Mouse (Mus musculus): ENCODE data around the gene Gm49358.
A peak's percentile ranks its signal among the peaks of the same experiment; 100 is the strongest.

The Gm49358 gene

GRCm38 (mm10) chr10:86778398-86779116, 14.8 kb downstream of the Gm49358 start, which contains the start of gene Nt5dc3:
TSS of gene Nt5dc3 (plus strand) at chr10:86779005.
- DNase-seq (ENCODE audit: low spot score), result peak; percentile 93

GRCm38 (mm10) chr10:86779117-86779755, 15.5 kb downstream of the Gm49358 start:
- DNase-seq (ENCODE audit: low spot score), result no peak

- DNase-seq (ENCODE audit: low spot score), result no peak
Measured at GRCm38 (mm10) chr10:86779816-86780500, 16.2 kb downstream of the Gm49358 start.

GRCm38 (mm10) chr10:86781641-86782040, 17.9 kb downstream of the Gm49358 start:
- DNase-seq (ENCODE audit: low spot score), result no peak

- no peak for DNase-seq (ENCODE audit: low spot score)
Measured at GRCm38 (mm10) chr10:86782656-86783055, 18.9 kb downstream of the Gm49358 start.

- DNase-seq (ENCODE audit: low spot score), result no peak
Measured at GRCm38 (mm10) chr10:86783561-86783960, 19.8 kb downstream of the Gm49358 start.

- DNase-seq (ENCODE audit: low spot score), result no peak
Measured at GRCm38 (mm10) chr10:86784126-86784675, 20.4 kb downstream of the Gm49358 start.

- DNase-seq (ENCODE audit: low spot score), result no peak
Measured at GRCm38 (mm10) chr10:86785396-86785795, 21.6 kb downstream of the Gm49358 start.

GRCm38 (mm10) chr10:86786083-86786482, 22.3 kb downstream of the Gm49358 start:
- no peak for DNase-seq (ENCODE audit: low spot score)

GRCm38 (mm10) chr10:86788193-86788592, 24.4 kb downstream of the Gm49358 start:
- no peak for DNase-seq (ENCODE audit: low spot score)

GRCm38 (mm10) chr10:86789146-86789672, 25.4 kb downstream of the Gm49358 start:
- no peak for DNase-seq (ENCODE audit: low spot score)

- no peak for DNase-seq (ENCODE audit: low spot score)
Measured at GRCm38 (mm10) chr10:86791507-86792184, 27.9 kb downstream of the Gm49358 start.

- no peak for DNase-seq (ENCODE audit: low spot score)
Measured at GRCm38 (mm10) chr10:86793509-86793951, 29.8 kb downstream of the Gm49358 start.

GRCm38 (mm10) chr10:86794196-86794595, 30.4 kb downstream of the Gm49358 start:
- DNase-seq (ENCODE audit: low spot score), result no peak

GRCm38 (mm10) chr10:86794794-86795535, 31.2 kb downstream of the Gm49358 start:
- no peak for DNase-seq (ENCODE audit: low spot score)

GRCm38 (mm10) chr10:86796073-86796741, 32.4 kb downstream of the Gm49358 start:
- no peak for DNase-seq (ENCODE audit: low spot score)

GRCm38 (mm10) chr10:86807362-86807761, 43.6 kb downstream of the Gm49358 start:
- no peak for DNase-seq (ENCODE audit: low spot score)

- DNase-seq (ENCODE audit: low spot score), result no peak
Measured at GRCm38 (mm10) chr10:86808013-86808758, 44.4 kb downstream of the Gm49358 start.

GRCm38 (mm10) chr10:86810000-86810399, 46.2 kb downstream of the Gm49358 start:
- DNase-seq (ENCODE audit: low spot score), result no peak

- DNase-seq (ENCODE audit: low spot score), result no peak
Measured at GRCm38 (mm10) chr10:86810612-86811011, 46.8 kb downstream of the Gm49358 start.

Data from T-cell, adult 2 months (primary cell).